Mouse (Mus musculus): Measurements from ENCODE around the gene Bicral.

Gene Bicral

DNA sequence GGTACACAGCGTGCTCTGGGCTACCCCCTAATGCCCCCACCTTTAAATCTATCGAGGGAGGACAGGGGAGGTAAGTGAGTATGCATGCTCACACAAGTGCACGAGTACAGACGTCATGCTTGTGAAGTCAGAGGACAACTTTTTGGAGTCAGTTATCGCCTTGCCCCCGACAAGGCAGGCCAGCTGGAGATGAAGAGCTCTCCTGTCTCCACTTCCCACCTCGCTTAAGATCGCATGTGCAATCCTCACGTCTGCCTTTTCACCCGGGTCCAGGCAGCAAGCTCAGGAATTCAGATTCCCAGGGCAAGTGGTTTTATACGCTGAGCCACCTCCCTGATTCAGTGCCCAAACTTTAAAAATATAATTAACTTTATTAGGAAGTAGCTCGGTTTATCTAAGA is 13.0 kb downstream of the Bicral start:
- in situ Hi-C loops (cut with MboI; ENCODE audit: low sequenced_read_pairs) = no loop called here

DNA sequence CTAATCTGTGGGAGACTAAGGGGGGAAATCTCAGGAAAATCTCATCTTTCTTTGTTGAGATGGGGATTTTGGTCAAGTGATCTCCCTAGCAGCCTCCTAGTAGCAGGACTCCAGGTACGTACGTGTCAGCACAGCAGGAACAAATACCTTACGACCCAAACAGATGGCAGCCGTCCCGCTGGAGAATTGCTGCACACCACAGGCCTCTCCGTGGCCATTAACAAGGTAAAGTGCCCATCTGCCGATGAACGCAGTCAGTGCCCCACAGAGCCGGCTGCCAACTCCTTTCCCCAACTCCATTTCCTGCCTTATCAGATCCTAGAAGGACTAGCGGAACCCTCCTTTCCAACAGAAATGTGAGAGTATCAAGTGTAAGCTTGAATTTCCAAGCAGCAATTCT is 13.5 kb downstream of the Bicral start:
- in situ Hi-C loops (cut with MboI; ENCODE audit: low sequenced_read_pairs) = no loop called here

DNA sequence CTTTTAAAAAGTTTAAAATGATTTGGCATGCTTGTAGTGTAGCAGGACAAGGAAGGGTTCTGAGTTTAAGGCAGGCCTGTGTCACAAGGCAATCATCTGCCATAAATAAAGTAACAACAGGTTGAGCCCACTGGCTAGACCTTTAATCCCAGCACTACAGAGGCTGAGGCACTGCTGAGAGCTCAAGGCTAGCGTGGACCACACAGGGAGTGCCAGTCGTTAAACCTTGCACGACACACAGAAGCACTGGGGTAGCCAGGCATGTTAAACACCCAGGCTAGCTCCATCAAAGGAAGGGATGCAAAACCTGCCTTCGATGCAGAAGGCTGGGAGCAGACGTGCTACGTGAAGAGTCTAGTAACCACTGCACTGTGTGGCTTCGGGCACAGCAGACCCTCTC is 14.6 kb downstream of the Bicral start:
- in situ Hi-C loops (cut with MboI; ENCODE audit: low sequenced_read_pairs) = no loop called here

DNA sequence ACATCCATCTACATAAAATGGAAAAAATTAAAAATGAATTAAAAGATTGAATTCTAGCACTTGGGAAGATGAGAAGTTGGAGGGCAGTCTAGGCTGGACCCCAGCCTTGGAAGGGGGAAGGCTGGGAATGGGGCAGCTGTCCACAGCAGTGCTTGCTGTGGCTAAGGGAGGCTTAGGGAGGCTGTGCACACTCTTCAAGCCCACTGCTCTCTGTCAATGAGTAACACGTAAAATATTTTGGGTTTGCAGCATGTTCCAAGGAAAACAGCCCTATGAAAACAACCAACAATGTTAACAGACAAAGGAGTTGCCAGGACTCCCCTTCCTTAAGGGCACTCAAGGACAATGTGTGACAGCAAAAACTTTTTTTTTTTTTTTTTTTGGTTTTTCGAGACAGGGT is 15.3 kb downstream of the Bicral start:
- in situ Hi-C loops (cut with MboI; ENCODE audit: low sequenced_read_pairs) = no loop called here

DNA sequence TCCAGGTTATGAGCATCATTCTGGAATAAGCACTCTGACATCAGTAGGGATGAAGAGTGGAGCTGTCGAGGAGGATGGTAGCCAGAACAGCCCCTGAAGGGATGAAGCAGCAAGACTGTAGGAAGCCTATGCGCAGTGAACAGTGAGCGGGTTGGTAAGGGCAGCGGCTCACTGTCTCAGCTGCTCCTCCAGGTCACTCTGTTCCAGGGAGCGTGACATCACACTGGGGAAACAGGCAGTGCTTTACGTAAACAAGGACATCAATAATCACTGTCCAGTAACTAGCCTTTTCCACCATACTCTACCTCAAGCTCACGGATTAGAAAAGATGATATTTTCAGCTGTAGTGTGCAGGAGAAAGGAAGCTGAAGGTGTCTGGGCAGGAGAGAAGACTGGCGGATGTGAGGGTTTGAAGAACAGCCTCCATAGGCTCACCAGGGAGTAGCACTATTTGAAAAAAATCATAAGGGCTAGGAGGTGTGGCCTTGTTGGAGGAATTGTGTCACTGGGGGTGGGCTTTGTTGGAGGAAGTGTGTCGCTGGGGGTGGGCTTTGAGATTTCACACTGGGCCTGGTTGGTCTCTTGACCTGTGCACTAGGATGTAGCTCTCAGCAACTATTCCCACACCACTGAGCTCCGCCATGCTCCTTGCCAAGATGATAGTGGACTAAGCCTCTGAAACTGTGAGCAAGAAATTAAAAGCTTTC is 17.8 kb downstream of the Bicral start:
- in situ Hi-C loops (cut with MboI; ENCODE audit: low sequenced_read_pairs) = no loop called here

DNA sequence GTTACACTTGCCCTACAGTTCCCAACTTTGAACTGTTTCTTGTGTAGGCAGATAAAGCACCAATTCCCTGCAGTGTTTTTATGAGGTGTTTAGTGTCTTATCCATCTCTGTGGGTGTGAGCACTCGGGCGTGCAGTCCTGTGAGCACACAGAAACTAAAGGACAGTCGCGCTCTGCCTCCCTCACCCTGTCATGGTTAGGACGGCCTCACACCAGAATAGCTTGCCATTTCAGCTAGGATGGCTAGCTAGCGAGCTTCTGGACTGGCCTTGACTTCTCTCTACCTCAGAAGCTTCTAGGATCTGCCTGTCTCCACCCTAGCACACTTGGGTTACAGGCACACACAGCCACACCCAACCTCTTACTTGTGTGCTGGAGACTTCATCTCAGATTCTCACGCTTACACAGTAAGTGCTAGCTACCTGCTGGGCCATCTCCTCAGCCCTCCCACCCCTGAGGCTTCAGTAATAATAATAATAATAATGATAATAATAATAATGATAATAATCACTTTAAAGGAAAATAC is 19.8 kb downstream of the Bicral start:
- in situ Hi-C loops (cut with MboI; ENCODE audit: low sequenced_read_pairs) = no loop called here

DNA sequence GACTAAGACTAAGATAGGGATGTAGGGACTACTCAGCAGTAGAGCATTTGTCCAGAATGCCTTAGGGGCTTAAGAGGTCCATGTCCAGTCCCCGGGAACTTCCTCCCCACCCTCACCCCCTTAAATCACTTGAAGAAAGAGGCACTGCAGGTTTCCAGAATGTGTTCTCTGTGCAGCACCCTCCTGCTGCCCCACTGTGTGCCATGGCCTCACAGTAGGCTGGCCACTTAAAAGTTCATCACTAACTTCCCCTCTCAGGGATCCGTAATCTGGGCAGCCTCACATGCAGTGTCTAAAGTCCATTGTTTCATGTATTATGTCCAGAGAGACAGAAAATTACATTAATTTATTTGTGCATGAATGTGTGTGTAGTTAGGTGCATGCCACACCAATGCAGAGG is 20.4 kb downstream of the Bicral start:
- in situ Hi-C loops (cut with MboI; ENCODE audit: low sequenced_read_pairs) = no loop called here

DNA sequence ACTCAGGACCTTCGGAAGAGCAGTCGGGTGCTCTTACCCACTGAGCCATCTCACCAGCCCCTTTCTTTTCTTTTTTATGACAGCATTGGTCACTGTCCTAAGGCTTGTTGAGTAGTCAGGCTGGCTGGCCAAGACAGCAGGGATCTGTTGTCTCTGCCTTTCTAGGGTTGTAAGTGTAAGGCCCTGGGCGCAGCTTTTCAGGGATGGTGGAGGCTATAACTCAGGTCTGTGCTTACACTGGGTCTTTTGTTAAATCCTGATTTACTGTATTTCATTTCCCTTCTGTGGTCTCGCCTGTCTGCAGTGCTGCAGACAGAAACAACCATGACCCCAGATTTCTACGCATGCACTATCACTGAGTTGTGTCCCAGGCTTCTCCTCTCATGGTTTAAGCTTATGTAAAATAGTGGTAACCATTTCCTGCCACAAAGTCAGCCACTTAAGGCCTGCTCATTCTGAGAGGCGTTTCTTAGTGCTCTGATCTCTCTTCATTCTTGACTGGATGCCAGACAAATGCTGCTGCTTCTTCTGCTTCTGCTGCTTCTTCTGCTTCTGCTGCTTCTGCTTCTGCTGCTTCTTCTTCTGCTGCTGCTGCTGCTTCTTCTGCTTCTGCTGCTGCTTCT is 23.1 kb downstream of the Bicral start:
- in situ Hi-C loops (cut with MboI; ENCODE audit: low sequenced_read_pairs) = no loop called here

DNA sequence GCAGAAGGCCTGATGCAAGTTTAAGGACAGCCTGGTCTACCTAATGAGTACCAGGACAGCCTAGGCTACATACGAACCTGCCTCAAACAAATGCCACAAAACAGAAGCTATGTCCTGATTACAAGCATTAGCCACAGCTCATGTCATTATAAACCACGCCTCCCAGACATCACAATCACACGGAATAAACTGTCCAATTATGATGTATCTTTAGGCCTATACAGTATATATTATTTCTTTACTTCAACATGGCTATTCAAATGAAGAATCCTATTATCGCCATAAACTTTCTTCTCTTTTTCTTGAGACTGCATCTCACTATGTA is 25.3 kb downstream of the Bicral start:
- in situ Hi-C loops (cut with MboI; ENCODE audit: low sequenced_read_pairs) = no loop called here

DNA sequence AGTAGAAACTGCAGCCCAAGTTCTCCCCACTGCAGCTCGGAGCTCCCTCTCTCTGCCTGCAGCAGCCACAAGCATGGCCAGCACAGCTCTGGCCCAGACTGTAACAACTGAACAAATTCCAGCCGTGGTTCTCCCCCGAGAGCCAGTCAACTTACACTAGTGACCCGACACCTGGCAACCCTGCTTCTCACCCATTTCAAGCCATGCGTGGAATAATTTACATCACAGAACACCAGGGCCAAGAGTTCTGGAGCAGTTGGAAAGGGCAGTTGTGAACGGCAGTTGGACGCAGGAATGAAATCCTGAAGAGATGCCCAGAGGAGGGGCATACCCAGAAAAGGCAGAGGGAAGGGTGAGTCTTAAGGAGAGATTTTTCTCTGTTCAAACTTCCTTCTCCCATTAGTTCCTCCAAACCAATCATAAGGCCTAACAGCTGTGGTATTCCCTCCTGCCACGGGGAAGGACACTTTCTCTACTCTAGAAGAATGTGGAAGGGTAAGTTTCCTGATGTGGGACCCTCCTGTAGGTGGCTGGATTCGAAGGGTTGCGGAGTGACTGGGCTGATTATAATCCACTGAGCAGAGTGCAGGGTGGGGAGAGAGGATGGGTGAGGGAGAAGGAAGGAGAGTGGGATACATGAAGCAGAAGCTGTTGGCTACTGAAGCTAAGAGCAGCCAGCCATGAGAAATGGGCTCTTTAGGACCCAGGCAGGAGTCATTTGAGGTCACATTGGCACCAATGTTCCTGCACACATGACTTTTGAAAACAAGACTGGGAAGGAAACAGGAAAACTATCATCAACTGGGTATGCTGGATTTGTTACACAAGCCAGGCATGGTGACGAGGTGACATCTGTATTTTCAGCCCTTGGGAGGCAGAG is 25.9 kb downstream of the Bicral start:
- in situ Hi-C loops (cut with MboI; ENCODE audit: low sequenced_read_pairs) = no loop called here

DNA sequence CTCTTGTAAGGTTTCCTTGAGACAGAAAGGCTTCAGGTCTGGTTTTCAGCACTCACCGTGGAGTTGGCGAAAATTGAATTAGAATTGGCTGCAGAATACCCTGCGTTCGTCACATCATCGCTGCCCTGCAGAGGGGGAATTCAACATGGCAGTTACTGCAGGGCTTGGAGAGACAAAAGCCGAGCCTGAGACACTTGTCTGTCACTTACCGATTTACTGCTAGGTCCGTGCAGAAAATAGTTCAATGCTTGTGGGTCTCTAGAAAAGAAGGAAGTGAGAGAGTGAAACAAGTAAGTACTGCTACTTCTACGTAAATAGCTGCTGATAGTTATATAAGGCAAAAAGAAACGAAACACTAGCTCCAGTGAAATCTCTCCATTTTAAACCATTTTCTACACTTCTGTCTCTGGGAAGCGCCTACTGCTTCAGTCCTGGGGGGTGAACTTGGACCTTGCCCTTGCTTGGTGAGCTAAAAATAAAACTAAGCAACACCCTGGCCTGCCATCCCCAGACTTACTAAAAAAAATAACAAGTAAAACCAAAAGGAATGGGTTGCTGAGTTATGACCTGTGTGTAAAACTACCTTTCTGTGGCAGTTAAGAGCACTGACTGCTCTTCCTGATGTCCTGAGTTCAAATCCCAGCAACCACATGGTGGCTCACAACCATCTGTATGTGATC is 28.3 kb downstream of the Bicral start:
- in situ Hi-C loops (cut with MboI; ENCODE audit: low sequenced_read_pairs) = no loop called here

DNA sequence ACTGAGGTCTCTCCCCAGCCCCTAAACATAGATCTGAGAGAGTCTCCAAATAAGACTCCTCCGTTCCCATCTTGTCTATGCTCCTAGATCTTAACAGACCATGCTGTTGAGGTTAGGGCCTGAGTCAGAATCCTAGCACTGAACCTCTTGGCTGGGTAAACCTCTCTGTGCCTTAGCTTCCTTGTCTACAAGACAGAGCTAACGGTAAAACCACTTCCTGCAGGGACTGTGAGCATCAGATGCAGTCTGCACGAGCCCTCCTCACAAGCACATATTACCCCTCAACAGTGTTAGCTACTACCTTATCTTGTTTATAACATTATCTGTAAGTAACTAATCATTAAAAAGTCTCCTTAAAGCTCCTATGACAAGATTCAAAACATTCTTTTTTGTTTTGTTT is 29.3 kb downstream of the Bicral start:
- in situ Hi-C loops (cut with MboI; ENCODE audit: low sequenced_read_pairs) = no loop called here

DNA sequence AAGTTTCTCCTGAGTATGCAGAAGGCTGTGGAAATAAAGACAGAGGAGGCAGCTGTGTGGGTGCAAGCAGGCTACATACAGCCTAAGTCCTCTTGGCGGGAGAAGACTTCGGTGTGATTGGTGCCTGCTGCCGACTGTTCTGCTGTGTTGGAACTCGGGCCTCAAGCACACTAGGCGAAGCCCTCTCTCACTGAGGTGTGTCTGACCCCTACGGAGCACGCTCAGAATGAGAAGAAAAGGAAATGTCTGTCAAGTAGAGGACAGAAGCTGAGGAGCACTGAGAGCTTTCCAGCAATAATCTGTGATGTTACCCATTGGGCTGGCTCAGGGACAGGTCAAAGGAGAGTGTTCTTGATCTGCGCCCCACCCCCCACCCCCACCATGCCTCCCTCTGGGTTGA is 35.2 kb downstream of the Bicral start:
- in situ Hi-C loops (cut with MboI; ENCODE audit: low sequenced_read_pairs) = no loop called here

DNA sequence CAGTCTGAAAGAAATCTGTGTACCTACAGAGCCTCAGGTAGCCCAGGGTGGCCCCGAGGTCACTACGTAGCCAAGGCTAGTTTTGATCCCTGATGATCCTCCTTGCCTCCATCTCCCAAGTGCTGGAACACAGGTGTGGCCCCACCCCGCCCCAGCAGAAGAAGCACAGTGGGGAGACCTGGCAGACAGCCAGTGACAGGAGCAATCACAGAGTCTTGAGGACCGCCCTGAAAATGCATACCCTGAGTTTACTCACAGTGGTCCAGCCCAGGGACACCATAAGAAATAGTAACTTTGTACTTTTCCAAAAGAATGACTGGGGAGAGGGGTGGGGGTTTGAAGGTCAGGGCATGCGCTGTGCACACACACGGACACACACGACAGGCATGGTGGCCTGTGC is 37.7 kb downstream of the Bicral start:
- in situ Hi-C loops (cut with MboI; ENCODE audit: low sequenced_read_pairs) = no loop called here

DNA sequence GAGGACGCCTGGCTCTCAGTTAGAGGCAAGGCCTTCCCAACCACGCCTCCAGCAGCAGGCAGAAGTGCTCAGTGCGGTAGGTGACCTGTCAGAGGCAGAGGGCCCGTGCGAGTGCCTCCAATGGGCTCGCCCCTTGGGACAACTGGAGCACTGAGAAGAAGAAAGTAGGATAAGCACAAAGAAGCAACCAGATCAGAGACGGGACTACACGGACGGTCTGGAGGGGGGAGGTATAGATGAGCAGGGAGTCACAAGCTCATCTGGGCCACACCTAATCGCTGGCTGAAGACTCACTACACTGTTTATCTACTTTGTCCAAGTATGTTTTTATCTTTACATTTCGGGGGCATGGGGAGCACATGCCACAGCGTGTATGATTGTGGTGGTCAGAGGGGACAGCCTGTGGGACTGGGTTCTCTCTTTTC is 40.5 kb downstream of the Bicral start:
- in situ Hi-C loops (cut with MboI; ENCODE audit: low sequenced_read_pairs) = no loop called here

DNA sequence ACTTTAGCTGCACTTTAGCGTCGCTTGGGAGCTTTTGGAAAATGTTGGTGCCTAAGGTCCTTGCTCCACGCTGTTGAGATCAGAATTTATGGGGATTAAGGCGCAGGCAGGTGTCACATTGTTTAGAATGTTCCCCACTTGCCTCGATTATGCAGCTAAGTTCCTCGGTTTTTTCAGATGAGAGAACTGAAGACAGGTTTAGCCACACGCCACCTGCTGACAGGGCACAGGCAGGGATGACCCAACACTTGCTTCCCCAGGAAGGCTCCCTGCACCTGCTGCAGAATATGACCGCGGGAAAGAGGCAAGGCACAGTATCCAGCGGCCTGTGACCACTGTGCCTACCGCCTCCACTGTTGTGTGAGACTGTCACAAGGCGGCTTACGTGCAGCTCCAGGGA is 42.0 kb downstream of the Bicral start:
- in situ Hi-C loops (cut with MboI; ENCODE audit: low sequenced_read_pairs) = no loop called here

DNA sequence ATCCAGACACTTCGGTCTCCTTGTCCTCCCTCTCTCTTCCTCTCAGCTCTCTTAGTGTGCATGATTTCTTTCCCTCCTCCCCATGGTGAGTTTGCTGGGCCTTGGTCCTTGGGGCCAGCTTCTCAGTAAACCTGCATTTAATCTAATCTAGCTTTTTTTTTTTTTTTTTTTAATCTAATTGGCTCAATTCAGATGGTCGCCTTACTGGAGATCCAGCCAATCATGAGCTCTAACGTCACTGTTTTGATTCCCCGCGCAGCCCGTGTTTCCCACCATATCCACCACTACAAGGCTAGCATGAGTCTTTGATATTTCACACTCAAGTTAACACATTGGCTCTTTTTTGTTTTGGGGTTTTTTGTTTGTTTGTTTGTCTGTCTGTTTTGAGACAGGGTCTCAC is 43.8 kb downstream of the Bicral start:
- in situ Hi-C loops (cut with MboI; ENCODE audit: low sequenced_read_pairs) = no loop called here

DNA sequence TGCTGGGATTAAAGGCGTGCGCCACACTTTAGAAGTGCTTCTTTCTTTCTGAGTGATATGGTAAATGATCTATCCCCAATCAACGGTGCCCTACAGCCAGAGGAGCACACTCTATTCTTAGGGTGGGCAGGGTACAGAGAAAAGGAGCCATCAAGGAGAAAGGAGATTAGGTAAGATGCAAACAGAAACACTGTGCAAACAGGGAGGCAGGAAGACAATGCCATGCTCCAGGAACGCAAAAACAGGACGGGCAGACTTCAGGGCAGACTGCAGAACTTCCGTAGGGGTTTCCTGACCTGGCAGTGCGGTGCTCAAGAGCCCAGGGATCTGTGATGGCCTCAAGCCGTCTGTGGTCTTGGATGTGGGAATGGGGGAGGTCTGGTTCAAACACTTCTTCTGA is 44.6 kb downstream of the Bicral start:
- in situ Hi-C loops (cut with MboI; ENCODE audit: low sequenced_read_pairs) = no loop called here

DNA sequence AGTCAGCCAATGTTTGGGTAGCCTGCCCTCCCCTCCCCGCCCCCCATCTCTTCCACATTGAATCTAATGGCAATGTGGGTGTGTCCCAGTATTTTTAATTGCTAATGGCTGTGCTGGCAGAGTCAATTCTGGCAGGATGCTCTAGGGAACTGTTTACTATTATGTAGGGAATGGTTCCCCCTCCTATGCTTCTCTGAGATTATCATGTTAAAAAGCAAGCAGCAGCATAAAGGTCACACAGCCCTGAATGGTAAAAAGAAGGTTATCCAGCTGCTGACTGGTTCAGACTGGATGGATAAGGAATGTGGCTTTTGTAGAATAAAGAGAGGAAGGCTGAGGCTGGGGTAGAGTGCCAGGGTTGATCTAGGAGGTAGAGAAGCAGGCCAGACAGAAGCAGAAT is 45.8 kb downstream of the Bicral start:
- in situ Hi-C loops (cut with MboI; ENCODE audit: low sequenced_read_pairs) = no loop called here

DNA sequence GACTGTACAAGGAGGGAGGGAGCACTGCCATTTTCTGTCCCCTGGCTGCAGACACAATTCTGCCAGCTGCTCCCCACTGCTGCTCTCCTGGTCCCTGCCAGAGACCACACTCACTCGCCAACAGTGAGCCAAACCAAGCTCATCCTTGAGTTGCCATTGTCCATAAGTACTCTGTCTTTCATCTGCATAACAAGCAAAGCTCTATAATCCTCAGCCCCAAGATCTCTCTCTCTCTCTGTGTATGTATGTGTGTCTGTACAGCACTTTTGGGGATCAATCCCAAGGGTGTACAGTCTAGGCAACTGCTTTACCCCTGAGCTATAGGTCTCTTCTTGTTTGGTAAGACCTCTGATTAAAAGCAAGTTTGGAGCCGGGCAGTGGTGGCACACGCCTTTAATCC is 47.6 kb downstream of the Bicral start:
- in situ Hi-C loops (cut with MboI; ENCODE audit: low sequenced_read_pairs) = no loop called here

DNA sequence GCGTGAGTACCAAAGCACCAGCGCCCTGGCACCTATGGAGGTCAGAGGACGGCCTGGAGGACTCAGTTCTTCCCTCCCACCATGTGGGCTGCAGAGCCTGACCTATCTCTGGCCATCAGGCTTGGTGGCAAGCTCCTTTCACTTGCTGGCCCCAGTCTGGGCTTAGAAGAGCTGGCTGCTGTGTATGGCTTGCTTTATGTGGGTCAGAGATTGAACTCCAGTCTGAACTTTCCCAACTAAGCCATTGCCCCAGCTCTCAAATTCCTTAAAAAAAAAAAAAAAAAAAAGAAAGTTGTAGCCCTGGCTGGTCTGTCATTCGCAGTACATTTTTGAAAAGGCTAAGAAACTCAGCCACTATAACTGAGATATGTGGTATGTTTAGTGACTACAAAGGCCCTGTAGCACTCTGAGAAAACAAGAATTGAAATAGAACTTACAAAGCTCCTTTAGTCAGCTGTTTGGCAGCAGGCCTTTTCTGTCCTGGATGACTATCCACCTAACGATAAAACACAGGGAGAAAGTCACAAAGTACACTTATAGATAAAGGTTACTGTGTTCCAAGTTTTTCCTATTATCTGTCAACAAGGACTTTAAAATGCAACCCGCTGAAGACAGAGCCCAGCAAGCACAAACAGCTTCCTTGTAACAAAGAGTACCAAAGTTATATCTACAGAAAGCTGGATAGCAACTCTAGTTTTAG is 49.0 kb downstream of the Bicral start:
- in situ Hi-C loops (cut with MboI; ENCODE audit: low sequenced_read_pairs) = no loop called here
